Mouse (Mus musculus): ENCODE results near the gene Cul5.

Gene Cul5

GRCm38 (mm10) chr9:53669680-53670219, at the start of gene Cul5:
Gene Cul5, minus strand, starts transcription at chr9:53670014.
- peak in 1 of 2 experiments; percentile 15 for DNase-seq (ENCODE audit: low spot score in 2 of 2)

DNA sequence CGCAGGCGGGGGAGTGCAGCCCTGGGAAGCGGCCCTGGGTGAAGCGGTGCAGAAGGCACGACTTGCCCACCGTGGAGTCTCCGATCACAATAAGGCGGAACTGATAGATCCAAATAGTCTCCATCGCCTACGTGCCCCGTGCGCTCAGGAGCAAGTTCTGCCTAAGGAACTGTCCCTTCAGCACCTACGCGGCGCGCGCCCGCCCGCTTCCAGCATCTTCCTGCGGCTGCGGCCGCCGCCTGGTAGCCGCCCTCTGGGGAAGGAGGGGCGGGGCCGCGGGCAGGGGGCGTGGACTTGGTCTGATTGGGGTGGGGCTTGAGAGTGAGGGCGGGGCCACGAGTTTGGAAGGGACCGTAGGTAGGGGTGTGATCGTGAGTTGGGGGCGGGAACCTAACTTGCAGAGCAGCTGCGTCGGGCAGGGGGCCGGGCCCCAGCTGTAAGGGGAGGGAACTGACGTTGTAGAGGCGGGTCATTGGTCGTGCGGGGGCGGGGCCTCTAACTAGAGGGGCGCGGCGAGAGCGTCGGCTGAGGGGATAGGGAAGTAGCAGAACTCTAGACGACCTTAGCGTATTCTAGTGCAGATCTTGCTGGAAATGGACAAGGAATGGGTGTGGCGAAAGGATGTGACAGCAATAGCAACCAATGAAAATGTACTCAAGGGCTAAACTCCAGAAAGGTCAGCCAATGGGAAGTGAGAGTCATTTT, 36.3 kb upstream of the Cul5 start, which contains the start of gene Rab39:
Rab39 (minus strand) TSS at position 241 of the 705 bp plus-strand sequence.
- DNase-seq (ENCODE audit: low spot score in 2 of 2) = peak; percentile 69 to 72

GRCm38 (mm10) chr9:53705491-53705991, 35.7 kb upstream of the Cul5 start:
- peak in 1 of 2 experiments; percentile 24 for DNase-seq (ENCODE audit: low spot score in 2 of 2)

GRCm38 (mm10) chr9:53702991-53703390, 33.2 kb upstream of the Cul5 start:
- no peak for DNase-seq (ENCODE audit: low spot score in 2 of 2)

GRCm38 (mm10) chr9:53700496-53700895, 30.7 kb upstream of the Cul5 start:
- DNase-seq (ENCODE audit: low spot score in 2 of 2) = no peak

- DNase-seq (ENCODE audit: low spot score in 2 of 2) = no peak
Measured at GRCm38 (mm10) chr9:53695846-53696245, 26.0 kb upstream of the Cul5 start.

- no peak for DNase-seq (ENCODE audit: low spot score in 2 of 2)
Measured at GRCm38 (mm10) chr9:53693718-53694117, 23.9 kb upstream of the Cul5 start.

DNA sequence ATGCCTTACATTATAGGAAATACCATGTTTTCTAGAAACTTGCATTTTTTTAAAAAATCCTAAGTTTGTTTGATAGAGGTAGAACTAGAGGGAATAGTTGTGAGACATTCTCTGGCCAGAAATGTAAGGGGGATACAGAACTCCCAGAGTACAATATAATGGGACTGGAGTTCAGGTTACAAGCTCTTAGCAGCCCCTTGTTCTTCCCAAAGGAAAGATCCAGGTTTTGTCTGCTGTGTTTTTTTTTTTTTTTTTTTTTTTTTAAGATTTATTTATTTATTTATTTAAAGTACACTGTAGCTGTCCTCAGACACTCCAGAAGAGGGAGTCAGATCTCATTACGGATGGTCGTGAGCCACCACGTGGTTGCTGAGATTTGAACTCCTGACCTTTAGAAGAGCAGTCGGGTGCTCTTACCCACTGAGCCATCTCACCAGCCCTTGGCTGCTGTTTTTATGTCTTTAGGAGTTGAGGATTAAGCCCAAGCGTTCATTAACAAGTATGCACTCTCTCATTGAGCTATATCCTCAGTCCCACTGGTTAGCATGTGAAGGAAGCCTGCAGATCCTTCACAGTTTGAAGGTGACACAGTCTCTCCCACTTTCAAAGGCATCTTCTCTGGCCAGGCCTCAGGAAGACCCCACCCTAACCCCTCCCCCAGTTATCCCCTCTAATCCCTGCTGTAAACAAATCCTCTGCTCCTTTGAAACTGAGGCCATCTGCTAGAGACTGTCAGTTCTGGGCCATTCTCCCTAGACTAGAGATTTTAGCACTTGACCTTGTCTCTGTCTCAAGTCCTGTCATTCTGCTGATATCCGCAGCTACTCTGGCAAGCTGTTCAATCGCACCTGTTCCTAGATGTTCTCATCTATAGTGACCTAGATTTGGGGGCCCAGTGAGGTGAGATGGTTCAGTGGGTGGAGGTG, 22.2 kb upstream of the Cul5 start:
- no peak for DNase-seq (ENCODE audit: low spot score in 2 of 2)

DNA sequence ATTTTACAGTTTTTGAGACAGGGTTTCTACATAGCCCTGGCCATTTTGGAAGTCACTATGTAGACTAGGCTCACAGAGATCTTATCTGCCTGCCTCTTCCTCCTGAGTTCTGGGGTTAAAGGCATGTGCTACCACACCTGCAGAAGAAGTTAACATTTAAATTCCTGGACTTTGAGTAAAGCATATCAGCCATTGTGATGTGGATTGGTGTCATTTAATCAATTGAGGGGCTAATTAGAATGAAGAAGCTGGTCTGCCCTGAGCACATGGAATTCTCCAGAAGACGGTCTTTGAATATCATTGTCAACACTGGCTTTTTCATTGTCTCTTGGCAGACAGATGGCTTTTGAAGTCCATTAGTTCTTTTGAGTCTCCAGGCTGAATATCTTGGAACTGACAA, 11.0 kb upstream of the Cul5 start:
- no peak for DNase-seq (ENCODE audit: low spot score in 2 of 2)

DNA sequence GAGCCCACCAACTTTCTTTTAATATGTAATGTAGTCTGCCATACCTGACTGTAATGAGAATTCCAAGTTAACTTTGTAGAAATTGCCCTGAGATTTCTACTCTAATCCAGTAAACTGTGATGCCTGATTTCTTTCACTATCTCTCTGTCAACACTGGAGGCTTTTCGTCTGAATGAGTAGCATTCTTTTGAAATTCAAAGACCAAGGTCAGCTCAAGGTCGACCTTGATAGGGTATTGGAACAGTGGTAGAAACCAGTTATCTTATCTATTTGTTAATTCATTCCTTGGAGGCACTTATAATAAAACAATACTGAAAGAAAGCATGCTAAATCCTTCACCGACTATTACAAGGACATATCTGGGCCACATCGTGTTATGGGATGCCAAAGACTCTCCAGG, 7.1 kb upstream of the Cul5 start:
- no peak for DNase-seq (ENCODE audit: low spot score in 2 of 2)

- DNase-seq (ENCODE audit: low spot score in 2 of 2) = peak in 1 of 2 experiments; percentile 82
Measured at GRCm38 (mm10) chr9:53673571-53673970, 3.8 kb upstream of the Cul5 start.

DNA sequence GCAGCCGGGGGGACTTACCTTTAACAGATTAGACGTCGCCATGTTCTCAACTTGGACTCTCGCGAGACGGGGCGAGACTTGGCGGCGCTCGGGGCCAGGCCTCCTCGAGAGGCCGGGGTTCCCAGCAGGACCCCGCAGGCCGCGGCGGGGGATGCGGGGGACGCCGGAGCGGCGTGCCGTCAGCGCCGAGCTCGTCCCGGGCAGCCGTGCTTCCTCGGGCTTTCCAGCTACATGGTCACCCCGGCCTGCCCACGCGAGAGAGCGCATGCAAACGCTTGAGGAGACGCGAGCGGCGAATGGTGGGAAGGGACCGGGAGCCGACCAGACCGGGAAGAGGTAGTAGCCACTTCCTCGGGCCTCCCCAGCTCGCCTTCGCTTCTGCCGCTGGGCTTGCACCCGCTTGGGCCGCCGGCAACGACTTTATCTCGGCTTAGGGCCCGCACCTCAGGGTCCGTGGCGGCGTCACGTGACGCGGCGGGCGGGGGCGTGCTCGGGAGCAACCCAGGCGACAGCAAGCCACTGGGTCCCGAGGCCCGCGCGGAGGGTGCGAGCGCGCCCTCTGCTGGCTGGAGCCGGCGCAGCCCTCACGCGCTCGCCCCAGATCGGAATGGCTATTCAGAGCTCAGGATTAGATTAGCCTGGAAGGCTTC, 2.7 kb downstream of the Cul5 start:
- peak; percentile 78 to 93 for DNase-seq (ENCODE audit: low spot score in 2 of 2)

DNA sequence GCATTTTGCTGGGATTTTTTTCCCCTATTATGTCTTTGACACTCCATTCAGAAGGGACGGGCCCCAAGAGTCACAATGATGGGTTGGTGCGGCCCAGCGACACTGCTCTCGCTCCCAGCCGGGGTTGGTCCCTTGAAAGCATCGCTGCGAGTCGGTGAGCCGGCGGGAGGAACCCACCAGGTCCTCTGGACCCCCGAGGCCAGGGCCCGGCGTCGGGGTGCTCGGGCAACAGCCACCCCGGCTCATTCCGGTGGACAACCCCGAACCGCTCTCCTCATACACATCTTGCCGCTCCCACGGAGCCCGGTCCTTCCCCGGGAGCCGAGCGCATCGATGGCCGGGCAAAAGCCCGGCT, 3.2 kb downstream of the Cul5 start:
- DNase-seq (ENCODE audit: low spot score in 2 of 2) = no peak

- no peak for DNase-seq (ENCODE audit: low spot score in 2 of 2)
Measured at GRCm38 (mm10) chr9:53665428-53665827, 4.4 kb downstream of the Cul5 start.

GRCm38 (mm10) chr9:53664819-53665218, 5.0 kb downstream of the Cul5 start:
- no peak for DNase-seq (ENCODE audit: low spot score in 2 of 2)

DNA sequence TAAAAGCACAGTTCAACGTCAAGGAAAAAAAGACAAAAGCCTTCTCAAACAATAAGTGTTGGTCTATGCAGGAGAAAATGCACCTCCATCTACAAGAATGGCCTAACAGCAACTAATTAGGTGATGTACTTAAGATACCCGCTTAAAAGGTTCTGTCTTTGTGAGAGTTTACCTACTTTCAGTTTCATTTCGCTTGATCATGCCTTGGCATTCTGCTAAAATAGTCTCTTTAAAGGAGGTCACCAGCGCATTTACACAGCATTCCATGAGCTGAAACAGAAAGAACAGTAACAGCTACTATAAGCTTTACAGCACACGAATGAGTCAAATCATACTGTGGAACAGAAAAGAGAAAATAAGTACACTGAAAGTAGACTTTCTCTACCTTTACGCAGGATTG, 35.0 kb downstream of the Cul5 start:
- no peak for DNase-seq (ENCODE audit: low spot score in 2 of 2)

DNA sequence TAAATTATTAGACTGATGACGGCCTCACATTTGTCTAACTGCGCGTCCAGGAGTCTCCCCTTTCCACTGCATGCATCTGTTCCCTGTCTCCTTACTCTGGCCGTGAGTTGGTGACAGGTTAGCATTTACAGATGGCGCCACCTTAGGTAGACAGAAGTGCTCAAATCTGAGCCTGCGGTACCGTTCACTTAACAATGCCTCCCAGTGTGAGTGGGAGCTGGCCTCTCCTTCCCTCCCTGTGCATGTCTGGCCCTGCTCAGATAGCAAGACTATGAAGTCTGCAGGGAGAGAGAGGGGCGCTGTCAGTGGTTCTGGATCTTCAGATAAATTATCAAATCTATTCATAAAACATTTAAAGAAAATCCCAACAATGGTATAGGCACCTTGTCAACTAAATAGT, 54.6 kb downstream of the Cul5 start:
- no peak for DNase-seq (ENCODE audit: low spot score in 2 of 2)

GRCm38 (mm10) chr9:53614286-53614685, 55.5 kb downstream of the Cul5 start:
- DNase-seq (ENCODE audit: low spot score in 2 of 2) = no peak

GRCm38 (mm10) chr9:53609968-53610781, 59.6 kb downstream of the Cul5 start, which contains the start of gene Acat1:
Gene Acat1, minus strand, starts transcription at chr9:53610382.
- peak; percentile 75 to 93 for DNase-seq (ENCODE audit: low spot score in 2 of 2)

GRCm38 (mm10) chr9:53609306-53609967, 60.4 kb downstream of the Cul5 start:
- peak in 1 of 2 experiments; percentile 10 for DNase-seq (ENCODE audit: low spot score in 2 of 2)

Data from left cerebral cortex, adult 9 months (tissue).